Mouse (Mus musculus): ENCODE measurements around the gene 4930578C19Rik.
"Not testable (repeated sequence)": the region's sequence is repeated elsewhere in the genome, so short reads cannot be mapped to it uniquely, and the experiment has no call there.

Gene 4930578C19Rik

DNA sequence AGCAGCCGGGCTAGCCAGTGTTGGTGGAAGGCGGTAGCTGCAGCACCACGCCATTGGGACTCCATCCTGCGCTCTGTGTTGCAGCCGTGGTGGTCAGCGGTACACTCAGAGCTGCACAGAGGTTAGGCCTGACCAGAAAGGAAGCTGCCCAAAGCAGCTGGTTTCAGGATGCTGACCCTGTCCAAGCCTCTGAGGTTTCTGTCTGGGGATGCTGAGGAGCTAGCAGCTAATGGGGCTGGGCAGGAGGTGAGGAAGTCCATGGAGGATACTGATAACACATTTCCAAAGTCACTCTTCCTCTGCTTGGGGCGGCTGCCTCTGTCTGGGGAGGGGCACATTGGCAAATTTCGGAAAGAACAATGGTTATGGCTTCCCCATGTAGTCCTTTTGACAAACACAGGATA, at the start of gene 4930578C19Rik:
TSS of gene 4930578C19Rik (minus strand) at position 200 of the 404 bp plus-strand sequence.
- DNase-seq: peak; percentile 35

DNA sequence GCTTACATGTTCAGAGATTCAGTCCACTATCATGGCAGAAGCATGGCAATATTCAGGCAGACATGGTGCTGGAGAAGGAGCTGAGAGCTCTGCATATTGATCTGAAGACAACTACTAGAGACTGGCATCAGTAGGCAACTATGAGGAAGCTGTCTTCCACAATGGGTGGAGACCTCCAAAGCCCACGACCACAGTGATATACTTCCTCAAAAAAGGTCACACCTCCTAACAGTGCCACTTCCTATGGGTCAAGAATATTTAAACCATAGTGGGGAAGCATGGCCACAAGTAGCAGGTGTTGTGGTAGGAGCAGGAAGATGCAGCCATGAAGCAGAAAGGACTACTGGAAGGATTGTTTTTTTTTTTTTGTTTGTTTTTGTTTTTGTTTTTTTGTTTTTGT, 6.5 kb upstream of the 4930578C19Rik start:
- DNase-seq: no peak

DNA sequence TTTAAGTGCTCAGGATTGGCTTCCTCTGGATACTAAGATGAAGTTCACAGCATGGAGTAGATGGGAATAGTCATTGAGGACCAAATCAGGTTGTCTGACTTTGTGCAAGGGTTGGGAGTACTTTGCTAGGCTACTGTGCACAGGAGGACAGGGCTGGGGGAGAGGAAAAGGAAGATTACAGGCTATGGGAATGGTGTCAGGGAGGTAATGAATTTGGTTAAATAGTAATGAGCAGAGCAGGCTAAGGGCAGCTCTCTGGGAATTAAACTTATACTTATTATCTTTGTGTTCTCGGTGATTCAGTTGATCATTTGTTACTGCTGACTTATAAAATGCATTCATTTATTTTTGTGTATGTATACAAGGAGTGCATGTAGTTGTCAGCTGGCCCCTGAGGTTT, 1.7 kb upstream of the 4930578C19Rik start:
- DNase-seq: no peak

DNA sequence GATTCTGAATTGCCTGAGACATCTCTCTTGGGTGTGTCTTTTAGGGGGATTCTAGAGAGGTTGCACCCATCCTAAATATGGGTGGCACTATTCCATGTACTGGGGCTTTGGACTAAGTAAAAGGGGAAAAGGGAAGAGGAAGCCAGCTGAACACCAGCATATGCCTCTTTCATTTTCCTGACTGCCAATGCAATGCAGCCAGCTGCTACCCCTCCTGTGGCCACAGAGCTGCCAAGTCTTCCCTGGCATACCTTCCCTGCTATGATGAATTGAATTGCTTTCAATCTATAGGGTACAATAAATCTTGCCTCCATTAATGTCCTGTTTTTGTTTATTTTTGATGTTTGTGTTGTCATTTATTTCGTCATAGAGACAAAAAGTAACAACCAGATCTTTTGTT, 9.6 kb downstream of the 4930578C19Rik start:
- DNase-seq: no peak

DNA sequence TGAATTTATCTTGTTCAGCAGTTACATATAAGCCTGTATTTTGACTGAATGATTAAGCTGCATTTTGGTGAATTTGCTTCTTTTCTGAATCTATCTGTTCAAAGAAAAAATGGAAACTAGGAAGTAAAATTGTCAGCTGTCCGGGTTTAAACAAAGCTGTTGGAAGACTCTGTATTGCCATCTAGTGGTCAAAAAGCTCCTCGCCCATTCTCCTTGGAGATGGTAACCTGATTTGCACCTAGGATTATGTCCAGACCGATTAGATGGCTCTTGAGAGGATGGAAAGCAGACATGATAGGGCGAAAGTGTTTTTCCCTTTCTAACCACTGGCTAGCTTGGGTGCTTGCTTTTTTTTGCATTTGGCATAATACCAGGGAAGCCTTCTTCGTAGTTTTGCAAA, 19.1 kb downstream of the 4930578C19Rik start:
- DNase-seq: peak; percentile 69

DNA sequence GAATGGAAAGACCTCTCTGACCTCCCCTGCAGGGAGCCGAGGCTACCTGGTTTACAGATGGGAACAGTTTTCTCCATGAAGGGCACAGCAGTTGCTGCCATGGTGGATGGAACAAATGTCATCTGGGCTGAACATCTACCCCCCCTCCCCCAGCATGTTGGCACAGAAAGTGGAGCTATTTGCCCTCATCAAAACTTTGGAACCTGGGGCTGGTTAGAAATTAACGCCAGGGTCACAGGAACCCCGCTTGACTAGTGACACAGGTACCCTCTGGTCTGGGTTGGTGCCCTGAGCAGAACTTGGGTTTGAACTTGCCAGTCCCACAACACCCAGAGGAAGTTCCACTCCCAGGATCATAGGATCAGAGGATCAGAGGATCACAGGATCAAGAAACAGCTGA, 35.7 kb downstream of the 4930578C19Rik start:
- peak; percentile 36 for DNase-seq

DNA sequence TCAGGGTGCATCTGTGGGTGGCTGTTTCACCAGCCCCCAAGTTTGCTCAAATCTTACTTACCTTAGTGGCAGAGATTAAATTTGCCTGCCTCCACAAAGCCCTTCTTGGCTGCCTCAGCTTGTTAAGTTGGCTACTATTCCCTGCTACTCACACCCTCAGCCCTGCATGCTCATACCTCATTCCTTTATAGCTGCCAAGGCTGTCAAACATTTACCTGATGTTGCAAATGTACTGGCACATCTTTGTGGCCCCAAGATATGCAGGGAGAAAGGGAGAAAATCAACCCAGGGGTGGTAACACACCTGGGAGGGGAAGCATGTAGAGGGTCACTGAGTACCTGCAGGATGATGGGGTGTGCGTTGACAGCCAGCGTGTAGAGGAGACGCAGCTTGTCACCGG, 38.0 kb downstream of the 4930578C19Rik start:
- peak; percentile 48 for DNase-seq

DNA sequence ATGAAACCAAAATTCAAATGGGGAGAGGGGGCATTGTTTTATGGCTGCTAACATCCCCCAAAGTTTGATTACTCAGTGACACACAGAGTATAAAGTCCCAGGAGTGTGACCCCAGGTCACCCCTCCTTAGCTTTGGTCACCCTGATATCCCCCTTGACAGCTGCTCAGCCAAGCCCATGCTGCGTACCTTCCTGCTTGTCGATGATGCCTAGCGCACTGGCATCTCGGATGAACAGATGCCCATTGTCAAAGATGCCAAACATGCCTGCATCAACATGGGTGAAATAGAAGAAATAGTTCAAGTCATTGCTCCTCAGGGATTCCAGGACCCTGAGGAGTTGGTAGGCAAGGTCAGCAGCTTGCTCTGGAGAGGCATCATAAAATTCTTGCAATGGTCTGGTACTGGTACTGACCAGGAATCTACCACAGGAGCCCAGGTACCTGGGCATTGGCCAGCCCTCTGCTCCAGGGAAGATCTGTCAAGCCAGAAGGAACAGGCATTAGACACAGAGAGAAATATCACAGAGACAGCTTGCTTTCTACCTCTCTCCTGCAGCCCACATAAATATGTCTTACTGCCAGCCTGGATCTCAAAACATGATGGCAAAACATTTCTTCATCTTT, 40.9 kb downstream of the 4930578C19Rik start:
- no peak for DNase-seq

DNA sequence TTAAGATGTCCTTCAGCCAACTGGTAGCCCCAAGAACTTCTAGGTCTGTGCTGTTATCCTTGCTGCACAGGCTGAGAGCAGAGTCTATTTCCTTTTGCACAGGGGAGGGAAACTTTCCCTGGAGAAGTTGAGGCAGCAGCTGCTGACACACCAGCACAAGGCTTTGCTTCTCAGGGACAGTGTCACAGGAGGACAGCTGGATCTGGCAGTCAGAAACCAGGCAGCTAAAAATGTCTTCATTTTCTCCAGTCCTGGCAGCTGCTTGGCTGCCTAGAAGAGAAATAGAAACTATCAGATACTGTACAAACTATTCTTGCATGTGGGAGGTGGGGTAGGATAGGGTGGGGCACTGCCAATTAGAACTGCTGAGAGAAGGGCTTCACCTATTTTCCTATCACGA, 42.2 kb downstream of the 4930578C19Rik start:
- no peak for DNase-seq

DNA sequence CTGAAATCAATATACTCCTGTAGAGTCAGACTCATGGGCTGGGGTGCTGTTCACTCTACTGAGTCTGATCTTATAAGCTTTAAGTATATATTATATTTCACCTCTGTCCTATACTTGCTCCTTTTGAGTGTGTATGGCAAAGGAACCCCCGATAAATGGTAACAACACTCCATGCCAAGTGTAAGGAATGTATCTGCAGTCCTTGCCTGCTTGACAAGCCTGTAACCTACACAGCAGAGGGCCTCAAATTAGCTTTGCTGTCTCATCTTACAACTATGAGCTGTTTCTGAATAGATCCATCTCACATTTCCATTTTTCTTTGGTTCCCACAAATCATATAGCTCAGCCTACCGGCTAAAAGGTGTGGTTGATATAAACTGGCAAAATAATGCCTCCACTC, 46.6 kb downstream of the 4930578C19Rik start:
- DNase-seq: no peak

DNA sequence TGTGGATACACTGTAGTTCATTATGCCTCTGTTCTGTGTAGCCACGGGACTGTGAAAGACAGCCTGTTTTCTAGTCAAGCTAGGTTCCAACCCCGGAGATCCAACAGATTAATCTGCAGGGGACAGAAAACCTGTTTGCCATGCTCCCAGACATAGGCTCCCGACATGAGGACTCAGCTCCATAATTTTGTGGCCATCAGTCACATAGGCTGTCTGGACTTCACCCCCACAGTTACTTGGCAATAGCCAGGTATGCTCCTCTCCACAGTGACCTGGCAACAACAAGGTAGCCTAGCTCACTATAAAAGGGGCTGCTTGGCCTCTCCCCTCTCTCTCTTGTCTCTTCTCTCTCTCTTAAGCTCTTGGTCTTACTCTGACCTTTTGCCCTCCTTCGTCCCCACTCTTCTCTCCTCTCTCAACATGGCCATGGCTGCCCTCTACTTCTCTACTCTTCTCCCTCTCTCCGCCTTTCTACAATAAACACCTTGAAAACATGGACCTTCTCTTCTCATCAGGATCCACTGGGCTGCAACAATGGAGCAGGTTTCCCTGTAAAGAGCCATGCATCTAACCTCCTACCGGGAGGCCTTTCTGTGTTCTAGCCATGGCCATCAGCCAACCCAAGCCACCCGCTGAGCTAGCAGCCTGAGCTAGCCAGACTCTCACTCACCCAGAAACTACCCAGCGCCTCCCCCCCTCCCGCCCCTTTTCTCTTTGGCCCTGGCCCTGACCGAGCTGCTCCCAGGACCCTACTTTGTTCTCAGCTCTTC, 49.9 kb downstream of the 4930578C19Rik start:
- DNase-seq: no peak

DNA sequence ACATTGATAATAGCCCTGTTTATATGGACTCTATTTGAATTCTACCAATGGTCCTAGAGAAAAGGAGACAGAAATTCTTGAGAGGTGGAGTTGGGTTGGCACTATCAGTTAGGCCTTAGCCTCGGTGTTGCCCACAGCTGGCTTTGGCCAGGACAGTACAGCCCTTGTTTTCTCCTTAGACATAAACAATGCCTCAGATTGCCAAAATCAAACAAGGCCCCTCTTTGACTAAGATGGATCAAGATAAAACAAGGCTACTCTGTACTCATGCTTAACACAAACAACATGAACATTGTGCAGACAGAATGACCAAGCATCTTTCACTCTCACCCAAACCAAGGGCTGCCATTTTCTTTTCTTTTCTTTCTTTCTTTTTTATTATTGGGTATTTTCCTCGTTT, 51.6 kb downstream of the 4930578C19Rik start:
- no peak for DNase-seq

DNA sequence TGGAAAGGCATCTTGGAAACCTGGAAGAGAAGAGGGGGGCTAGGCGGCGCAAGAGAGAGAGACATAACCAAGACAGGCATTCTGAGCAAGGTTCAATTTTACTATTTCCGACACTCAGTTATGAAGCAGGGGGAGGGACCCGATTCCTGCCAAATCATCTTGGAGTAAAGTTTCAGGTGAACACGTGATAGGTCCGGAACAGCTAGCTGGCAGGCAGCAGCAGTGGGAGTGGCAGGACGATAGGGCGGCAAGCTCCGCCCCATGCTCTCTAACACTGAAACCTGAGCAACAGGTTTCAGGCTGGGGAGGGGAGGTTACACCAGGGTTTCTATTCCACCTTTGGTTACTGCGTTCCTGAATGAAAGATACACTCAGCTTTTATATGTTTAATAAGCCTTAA, 58.9 kb downstream of the 4930578C19Rik start:
- peak; percentile 2 for DNase-seq

DNA sequence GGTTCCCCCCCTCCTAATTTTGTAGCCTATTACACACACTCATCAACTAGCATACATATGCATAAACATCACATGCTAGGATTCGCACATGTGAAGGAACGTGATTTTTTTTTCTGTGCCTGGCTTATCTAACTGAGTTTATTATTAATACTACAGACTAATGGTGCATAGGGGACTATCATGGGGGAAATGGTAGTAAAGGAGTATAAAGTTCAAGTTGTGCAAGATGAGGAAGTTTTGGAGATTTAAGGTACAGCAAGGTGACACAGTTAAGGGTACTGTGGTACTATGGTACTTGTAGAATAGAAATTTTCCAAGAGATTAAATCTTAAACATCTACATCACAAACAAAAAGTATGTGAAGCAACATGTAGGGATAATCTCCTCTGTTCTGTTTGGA, 64.5 kb downstream of the 4930578C19Rik start:
- DNase-seq: no peak

DNA sequence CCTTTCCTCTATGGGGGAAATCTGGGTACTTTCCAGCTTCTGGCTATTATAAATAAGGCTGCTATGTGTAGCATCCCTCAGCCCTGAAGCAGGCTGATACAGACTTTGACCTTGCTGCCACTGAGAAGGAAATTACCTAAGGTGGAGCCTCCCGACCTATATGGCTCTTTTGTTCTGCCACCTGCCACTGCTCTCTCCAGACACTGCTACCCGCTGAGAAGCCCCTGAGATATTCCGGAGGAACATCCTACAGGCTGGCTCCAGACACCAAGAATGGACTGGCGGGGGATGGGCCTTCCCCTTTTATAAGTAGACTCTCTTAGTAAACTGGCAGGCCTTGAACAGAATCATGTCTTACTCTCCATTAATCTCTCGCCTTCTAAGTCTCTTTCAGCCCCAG, 77.0 kb downstream of the 4930578C19Rik start:
- not testable (repeated sequence) for DNase-seq

Data from kidney, adult 9 months (tissue).